Mouse (Mus musculus) cerebellum, postnatal 10 days (tissue): Measurements from ENCODE around the gene Rasgrp1.

Source experiments
- DNase-seq, 2 experiments: peaks; one replicate each; pipeline ENCODE4 v3.0.0; 2021; ENCODE audit warnings: mixed read lengths in 2 of 2

The Rasgrp1 gene

DNA sequence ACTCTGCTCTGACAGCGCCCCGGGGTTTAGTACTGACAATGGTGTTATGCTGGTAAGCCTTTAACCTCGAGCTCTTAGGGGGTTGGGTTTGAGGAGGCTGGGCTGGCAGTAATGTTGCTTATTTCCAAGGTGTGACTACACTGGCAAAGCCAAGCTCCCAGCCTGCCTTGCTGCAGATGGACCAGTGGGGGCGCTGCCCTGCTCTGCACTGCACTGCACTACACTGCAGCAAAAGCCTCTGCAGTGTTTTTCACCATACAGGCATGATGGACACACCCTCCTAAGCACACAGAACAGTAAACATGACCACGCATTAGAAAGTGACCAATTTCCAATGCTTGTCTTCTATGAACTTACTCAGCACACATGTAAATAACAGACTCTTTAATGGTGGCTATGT, 11.2 kb downstream of the Rasgrp1 start:
- DNase-seq: peak; percentile 22 to 38

GRCm38 (mm10) chr2:117328521-117329285, 14.1 kb downstream of the Rasgrp1 start:
- DNase-seq: no peak

DNA sequence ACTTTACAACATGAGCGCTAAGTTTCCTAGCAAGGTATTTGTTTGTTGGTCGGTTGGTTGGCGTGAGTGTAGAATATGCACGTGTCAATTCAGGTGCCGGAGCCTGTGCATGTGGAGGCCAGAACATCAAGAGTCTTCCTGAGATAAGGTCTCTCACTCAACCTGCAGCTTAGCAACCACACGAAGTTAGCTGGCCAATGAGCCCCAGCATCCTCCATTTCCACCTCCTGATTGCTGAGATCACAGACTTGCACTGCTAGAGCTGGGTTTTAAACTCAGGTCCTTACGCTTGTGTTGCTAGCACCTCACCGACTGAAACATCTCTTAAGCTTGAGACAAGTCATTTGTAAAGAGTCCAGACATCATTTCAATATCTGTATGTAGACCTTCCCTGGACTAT, 20.4 kb downstream of the Rasgrp1 start:
- no peak for DNase-seq

- DNase-seq: peak; percentile 41 to 42
Measured at GRCm38 (mm10) chr2:117321231-117321630, 21.6 kb downstream of the Rasgrp1 start.

DNA sequence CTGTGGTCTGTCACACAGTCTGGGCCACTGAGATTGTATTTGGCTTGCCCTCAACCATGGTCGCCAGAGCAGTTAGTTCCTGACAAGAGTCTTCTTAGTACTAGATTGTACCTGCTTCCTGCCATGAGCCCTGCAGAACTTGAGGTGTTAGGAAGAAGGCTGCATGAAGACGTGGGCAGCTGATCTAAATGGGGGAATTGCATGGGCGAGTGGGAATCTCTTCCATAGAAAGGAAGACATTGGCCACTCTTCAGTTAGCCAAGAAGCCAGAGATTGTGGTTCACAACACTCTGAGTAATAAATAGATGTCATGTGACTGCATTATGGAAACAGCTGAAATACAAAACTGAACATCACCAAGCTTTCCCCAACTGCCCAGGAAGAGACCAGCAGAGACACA, 23.8 kb downstream of the Rasgrp1 start:
- DNase-seq: no peak

- no peak for DNase-seq
Measured at GRCm38 (mm10) chr2:117313586-117314235, 29.1 kb downstream of the Rasgrp1 start.

- no peak for DNase-seq
Measured at GRCm38 (mm10) chr2:117312441-117312895, 30.3 kb downstream of the Rasgrp1 start.

DNA sequence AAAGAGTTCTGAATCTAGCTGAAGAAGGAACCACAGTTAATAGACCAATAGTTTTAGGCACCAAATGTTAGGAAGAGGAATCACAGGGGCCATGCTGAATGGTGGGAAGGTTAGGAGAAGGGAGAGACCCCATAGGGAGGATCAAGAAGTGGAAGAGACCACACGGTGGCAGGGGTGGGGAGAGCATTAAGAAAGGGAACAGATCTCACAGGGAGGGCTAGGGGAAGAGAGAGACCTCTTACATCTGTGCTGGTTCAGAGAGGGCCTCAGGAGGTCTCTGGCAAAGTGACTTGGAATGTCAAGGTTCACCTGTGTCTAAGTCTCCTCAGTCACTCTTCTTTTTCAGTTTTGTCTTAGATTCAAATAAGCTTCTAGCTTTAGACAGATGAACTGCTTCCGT, 30.8 kb downstream of the Rasgrp1 start:
- DNase-seq: no peak

DNA sequence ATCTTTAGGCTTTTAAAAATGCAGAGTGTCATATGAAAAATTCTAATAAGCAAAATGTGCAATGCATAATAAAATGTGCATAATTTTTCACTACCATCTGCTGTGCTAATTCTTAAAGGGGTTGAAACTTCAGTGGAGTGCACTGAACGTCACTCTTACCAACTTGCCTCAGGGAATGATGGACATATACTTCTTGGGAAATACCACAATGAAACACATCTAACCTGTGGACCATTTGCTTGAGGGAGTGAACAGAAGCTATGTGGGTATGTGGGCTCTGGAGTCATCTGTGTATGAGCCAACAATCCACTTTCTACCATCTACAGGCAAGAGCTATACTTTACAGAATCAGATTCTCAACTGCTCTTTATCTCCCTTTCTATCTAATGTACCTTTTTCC, 31.5 kb downstream of the Rasgrp1 start:
- no peak for DNase-seq

DNA sequence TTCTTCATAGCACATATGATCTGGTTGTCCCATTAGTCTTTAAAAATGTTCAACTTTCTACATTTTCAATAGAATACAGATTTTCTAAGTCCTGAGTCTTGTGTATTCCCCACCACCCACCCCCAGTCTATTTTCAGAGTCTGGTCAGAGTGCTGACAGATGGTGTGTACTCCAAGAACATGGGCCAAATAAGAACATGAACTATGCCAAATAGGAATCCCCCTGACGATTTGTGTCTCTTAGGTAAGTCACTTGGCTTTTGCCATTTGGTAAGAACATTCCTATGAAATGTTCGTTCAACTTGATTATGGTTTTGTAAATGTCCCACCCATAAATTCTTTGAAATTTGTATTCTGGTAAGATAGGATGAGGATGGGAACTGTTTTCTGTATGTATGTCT, 33.8 kb downstream of the Rasgrp1 start:
- peak; percentile 57 to 73 for DNase-seq

DNA sequence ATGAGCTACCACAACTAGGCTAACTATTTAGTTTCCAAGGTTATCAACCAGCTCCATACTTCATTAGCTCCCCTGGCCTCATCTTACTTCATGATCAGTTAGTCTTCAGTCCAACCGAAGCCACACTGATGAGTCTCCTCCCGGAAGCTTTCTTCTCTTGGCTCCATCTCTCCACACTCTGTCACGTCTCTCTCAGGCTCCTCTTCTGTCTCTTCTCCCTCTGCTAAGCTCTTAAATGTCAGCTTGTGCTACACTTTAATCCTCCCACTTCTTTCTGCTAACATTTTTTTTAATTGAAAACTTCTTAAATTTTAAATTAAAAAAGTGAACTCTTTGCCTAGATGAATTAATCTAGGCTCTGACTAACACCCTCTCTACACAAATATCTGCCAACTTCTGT, 34.8 kb downstream of the Rasgrp1 start:
- DNase-seq: no peak

DNA sequence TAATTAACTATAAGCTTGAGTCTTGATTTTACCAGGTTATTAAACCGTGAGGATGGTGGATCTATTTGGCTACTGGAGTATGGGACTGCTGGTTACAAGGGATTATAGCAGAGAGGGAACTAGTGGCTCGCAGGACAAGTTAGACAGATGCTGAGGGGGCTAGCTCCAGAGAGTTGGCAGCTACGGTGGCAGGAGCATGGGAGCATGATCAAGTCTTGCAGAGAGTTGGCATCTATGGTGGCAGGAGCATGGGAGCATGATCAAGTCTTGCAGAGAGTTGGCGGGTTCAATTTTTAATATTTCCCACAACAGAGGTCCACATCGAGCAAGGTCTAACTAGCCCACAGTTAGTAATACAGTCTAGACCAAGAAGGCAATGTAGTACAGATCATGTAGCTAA, 37.9 kb downstream of the Rasgrp1 start:
- DNase-seq: peak; percentile 85 to 91

- DNase-seq: no peak
Measured at GRCm38 (mm10) chr2:117303391-117304350, 39.1 kb downstream of the Rasgrp1 start.

- no peak for DNase-seq
Measured at GRCm38 (mm10) chr2:117299596-117300448, 43.0 kb downstream of the Rasgrp1 start.

- peak; percentile 67 to 78 for DNase-seq
Measured at GRCm38 (mm10) chr2:117288291-117288690, 54.5 kb downstream of the Rasgrp1 start.

GRCm38 (mm10) chr2:117263786-117264408, 78.9 kb downstream of the Rasgrp1 start:
- DNase-seq: peak; percentile 88 to 91

GRCm38 (mm10) chr2:117262184-117262583, 80.6 kb downstream of the Rasgrp1 start:
- no peak for DNase-seq

GRCm38 (mm10) chr2:117257617-117258016, 85.2 kb downstream of the Rasgrp1 start:
- no peak for DNase-seq

GRCm38 (mm10) chr2:117255415-117255814, 87.4 kb downstream of the Rasgrp1 start:
- no peak for DNase-seq

- DNase-seq: peak in 1 of 2 experiments; percentile 37
Measured at GRCm38 (mm10) chr2:117250001-117250510, 92.7 kb downstream of the Rasgrp1 start.

DNA sequence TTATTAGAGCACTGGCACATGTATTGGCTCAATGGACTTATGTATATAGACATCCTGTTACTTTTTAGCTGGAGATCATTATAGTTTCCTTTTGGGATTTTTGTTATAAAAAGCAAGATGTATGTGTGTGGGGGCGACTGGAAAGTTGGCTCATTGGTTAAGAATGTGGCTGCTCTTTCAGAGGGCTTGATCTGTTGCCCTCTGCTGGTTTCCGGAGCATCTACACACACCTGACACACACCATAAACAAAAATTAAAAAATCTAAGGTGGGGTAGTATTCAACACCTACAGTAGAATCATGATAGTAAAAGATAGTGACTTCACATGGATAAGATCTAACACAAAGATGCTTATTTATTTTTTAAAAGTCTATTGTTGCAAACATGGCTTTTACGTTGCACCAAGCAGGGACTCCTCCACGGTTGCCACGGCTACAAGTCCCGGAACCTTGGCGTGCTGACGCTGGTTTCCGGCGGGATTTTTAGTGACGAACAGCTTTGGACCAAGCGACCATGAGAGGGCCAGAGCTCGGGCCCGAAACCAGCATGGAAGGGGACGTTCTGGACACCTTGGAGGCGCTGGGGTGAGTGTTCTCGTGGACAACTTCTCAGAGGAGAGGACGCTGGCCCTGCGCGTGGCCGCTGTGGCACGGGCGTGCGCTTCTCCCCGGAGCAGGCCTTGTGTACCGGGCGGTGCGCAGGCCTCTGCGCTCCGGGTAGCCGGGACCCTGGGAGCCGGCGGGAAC, 93.4 kb downstream of the Rasgrp1 start, which contains the start of gene Fam98b:
Fam98b (plus strand) TSS at position 485 of the 746 bp plus-strand sequence.
- peak; percentile 93 to 95 for DNase-seq
